Mouse (Mus musculus): ENCODE data around the gene Cend1. TPM values are rescaled to one million over a fixed set of nuclear protein-coding genes. Genes with fewer than 3 reads are reported as not detected.

The Cend1 gene
- polyA plus RNA-seq, 1 experiment, result not detected

DNA sequence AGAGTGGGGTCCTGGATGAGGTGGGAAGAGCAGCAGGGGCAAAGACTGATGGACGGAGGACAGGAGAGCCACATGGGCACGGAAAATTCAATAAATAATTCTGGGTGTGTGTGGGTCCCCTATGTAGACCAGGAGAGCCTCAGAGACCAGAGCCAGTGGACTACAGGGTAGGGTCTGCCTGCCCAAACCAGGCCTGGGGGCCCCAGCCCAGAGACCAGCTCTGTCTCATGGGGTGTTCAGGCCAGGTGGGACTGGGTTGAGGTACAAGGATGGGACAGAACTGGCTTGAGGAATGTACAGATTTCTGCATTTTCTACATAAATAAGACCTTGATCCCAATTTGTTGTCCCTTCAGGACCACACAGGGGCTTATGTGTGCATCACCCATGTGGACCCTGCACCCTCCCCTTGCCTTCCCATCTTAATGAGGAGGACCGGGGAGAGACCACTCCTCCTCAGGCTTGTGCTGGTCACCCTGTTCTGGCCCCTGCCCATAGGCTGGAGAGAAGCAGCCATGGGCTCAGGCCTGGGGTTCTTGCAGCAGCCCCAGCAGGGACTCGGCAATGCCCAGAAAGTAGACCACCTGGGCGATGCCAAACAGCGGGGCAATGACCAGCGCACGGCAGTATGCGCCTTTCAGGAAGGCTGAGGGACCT lies 1.4 kb upstream of the Cend1 start:
- H3K27me3 ChIP-seq (replicated peaks), result peaks cover 5% of the 10 kb centered on the region
- peaks cover 71% of the 10 kb centered on the region for H3K4me1 ChIP-seq
- no peaks in the 10 kb centered on the region for H3K9me3 ChIP-seq
- TF ChIP-seq FLI1 (IDR thresholded peaks at IDR 0.05; ENCODE audit: low read length) (no peak), GATA1 (IDR thresholded peaks at IDR 0.05; ENCODE audit: borderline replicate concordance, low read length) (no peak)
- peaks cover 47% of the 10 kb centered on the region for H3K36me3 ChIP-seq (replicated peaks; ENCODE audit: low read length)
- H3K4me3 ChIP-seq (replicated peaks), result no peak overlapping the region

DNA sequence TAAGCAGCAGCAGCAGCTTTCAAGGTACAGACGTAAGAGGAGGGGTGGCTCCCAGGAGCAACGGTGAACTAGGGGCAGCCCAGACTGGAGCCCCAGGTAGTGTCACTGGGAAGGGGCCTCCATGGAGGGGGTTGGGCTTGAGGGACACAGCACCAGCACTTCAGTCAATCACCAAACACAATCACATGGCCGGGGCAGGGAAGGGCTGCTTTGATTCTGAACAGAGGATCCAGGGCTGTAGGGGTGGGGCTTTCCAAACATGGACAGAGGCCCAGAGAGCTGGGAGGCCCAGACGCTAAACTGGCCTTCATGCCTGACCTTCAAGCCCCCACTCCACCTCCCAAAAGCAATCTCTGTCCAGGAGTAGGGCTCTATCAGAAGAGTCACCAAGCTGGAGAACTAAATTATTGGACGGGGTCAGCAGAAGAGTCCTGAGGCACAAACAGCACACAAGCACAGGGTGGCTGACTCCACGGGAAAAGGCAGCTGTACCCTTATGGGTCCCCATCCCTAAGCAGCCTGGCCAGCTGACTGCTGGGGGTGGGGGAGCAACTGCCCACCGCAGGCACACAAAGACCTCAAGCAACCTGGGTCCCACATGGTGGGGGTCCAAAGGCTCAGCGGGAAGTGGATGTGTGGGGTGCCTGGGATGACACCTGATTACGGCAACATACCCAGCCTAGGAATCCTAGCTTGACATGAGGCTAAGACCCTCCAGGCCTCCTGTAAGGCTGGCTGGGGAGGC lies 721 bp upstream of the Cend1 start:
- peaks cover 67% of the 10 kb centered on the region for H3K4me1 ChIP-seq
- TF ChIP-seq FLI1 (IDR thresholded peaks at IDR 0.05; ENCODE audit: low read length), result no peak
- no peak for TF ChIP-seq GATA1 (IDR thresholded peaks at IDR 0.05; ENCODE audit: borderline replicate concordance, low read length)
- peaks cover 8% of the 10 kb centered on the region for H3K27me3 ChIP-seq (replicated peaks)
- peaks cover 47% of the 10 kb centered on the region for H3K36me3 ChIP-seq (replicated peaks; ENCODE audit: low read length)
- no peak overlapping the region for H3K4me3 ChIP-seq (replicated peaks)
- no peaks in the 10 kb centered on the region for H3K9me3 ChIP-seq

DNA sequence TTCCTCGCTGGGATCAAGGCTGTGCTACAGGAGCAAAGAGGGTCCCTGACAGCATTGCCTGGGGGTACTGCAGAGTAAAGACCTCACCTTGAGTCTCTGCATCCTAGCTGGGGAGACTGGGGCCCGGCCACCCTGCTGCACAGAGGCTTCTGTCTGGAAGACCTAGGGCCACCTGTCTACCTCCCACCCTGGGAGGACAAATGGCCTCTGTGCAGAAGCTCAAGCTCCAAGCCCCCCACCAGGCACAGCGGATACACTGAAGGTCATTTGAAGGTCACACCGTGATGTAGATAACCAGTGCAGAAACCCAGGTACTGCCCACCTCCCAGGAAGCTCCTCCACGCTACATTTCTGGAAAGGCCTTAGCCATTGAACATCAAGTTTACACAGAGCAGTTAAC lies 590 bp downstream of the Cend1 start:
- no peaks in the 10 kb centered on the region for H3K9me3 ChIP-seq
- H3K4me1 ChIP-seq, result peaks cover 54% of the 10 kb centered on the region
- peaks cover 40% of the 10 kb centered on the region for H3K36me3 ChIP-seq (replicated peaks; ENCODE audit: low read length)
- H3K27me3 ChIP-seq (replicated peaks), result peaks cover 11% of the 10 kb centered on the region
- H3K4me3 ChIP-seq (replicated peaks), result no peak overlapping the region
- TF ChIP-seq FLI1 (IDR thresholded peaks at IDR 0.05; ENCODE audit: low read length), result no peak
- no peak for TF ChIP-seq GATA1 (IDR thresholded peaks at IDR 0.05; ENCODE audit: borderline replicate concordance, low read length)

DNA sequence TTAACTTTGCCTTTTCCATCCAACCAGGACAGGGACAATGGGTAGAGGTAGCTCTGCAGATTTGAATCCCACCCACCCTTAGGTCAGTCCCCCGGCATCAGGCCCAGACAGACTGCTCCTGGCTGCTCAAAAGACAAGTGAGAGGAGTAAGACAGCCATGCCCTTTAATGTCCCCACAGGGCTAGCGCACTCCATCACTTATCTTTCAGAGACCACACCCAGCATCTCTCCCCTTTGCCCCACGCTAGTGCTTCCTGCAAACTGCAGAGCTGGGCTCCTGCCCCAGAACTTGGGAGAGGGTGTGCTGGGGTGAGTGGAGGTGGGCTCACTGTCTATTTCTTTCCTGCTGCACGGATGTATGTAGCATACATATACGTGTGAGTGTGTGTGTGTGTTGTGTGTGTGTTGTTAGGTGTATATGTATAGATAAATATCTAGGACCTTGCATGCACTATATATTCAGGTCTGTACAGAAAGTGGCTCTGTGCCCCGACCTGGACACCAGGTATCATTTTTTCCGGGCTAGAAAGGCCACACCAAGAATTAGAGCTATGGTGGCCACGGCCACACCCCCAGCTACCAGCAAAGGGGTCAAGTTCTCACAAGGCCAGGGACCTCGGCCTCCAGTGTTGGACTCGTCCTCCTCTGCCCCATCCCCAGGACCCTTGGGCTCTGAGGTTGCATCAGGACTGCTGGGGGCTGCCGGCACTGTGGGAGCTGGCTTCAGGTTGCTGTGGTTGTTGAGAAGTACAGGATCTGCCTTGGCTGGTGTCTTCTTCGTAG lies 2.2 kb downstream of the Cend1 start:
- no peak overlapping the region for H3K4me3 ChIP-seq (replicated peaks)
- H3K36me3 ChIP-seq (replicated peaks; ENCODE audit: low read length), result peaks cover 24% of the 10 kb centered on the region
- no peak for TF ChIP-seq GATA1 (IDR thresholded peaks at IDR 0.05; ENCODE audit: borderline replicate concordance, low read length)
- no peak for TF ChIP-seq FLI1 (IDR thresholded peaks at IDR 0.05; ENCODE audit: low read length)
- peaks cover 42% of the 10 kb centered on the region for H3K4me1 ChIP-seq
- H3K27me3 ChIP-seq (replicated peaks), result peaks cover 15% of the 10 kb centered on the region
- no peaks in the 10 kb centered on the region for H3K9me3 ChIP-seq

DNA sequence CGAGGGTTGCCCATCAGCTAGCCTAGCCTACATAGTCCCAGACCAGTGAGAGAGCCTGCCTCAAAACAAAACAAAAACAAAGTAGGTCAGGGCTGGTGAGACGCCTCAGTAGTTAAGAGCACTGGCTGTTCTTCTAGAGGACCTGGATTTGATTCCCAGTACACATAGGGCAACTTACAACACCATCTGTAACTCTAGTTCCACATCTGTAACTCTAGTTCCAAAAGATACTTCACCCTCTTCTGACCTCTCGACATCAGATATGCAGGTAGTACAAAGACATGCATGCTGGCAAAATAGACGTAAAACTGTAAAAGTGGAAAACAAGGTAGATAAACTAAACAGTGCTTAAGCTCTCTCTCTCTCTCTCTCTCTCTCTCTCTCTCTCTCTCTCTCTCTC lies 5.5 kb downstream of the Cend1 start:
- Histone ChIP-seq H3K27me3 (replicated peaks) (peaks cover 15% of the 10 kb centered on the region), H3K4me1 (peaks cover 38% of the 10 kb centered on the region), H3K36me3 (replicated peaks; ENCODE audit: low read length) (no peaks in the 10 kb centered on the region), H3K4me3 (replicated peaks) (no peak overlapping the region), H3K9me3 (no peaks in the 10 kb centered on the region)
- TF ChIP-seq GATA1 (IDR thresholded peaks at IDR 0.05; ENCODE audit: borderline replicate concordance, low read length), result no peak
- no peak for TF ChIP-seq FLI1 (IDR thresholded peaks at IDR 0.05; ENCODE audit: low read length)

DNA sequence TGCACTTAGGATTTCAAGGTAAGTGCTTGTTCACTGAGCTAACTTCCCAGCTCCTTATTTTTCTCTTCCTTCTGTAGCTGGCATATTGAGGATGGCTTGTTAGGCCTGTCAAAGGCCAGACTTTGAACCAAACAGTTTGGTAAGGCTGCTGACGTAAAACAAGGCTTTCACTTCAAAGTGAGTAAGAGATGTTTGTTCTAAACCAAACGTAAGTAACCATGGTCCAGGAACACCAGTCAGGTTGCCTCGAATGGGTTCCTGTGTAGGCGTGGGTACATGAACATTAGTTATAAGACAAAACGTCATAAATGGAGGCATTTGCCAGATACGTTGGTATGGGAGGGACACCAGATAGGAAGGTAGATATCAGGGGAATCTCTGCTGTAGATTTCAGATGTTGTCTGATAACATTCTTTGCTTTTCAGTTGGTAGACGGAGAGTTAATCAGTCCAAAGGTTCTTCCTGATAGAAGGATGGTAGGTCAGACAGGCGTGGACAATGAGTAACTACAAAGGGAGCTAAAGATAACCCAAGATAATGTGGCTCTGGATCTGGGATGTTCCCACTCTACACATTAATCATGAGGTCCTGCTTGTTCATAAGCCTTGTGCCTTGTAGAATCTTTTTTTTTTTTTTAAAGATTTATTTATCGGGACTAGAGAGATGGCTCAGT lies 9.1 kb downstream of the Cend1 start:
- peaks cover 7% of the 10 kb centered on the region for H3K27me3 ChIP-seq (replicated peaks)
- H3K4me3 ChIP-seq (replicated peaks), result no peak overlapping the region
- H3K36me3 ChIP-seq (replicated peaks; ENCODE audit: low read length), result no peaks in the 10 kb centered on the region
- TF ChIP-seq FLI1 (IDR thresholded peaks at IDR 0.05; ENCODE audit: low read length) (no peak), GATA1 (IDR thresholded peaks at IDR 0.05; ENCODE audit: borderline replicate concordance, low read length) (no peak)
- peaks cover 25% of the 10 kb centered on the region for H3K4me1 ChIP-seq
- H3K9me3 ChIP-seq, result no peaks in the 10 kb centered on the region

DNA sequence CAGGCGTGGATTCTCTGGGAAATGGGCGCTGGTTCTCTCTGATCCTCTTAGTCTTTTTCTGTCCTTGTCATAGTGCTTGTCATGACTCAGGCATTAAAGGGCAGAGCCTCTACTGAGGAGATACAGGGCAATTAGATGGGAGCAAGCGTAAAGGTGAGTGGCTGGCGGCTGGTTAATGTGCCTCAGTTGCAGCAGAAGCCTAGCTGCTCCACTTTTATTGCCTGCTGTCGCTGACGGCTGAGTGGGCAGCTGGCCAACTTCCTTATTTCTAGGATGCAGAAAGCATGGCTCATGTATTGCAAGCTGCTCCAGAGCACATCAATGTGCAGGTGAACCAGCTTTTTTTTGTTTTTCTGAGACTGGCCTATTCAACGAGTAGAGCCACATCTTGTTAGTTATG lies 10.3 kb downstream of the Cend1 start:
- TF ChIP-seq GATA1 (IDR thresholded peaks at IDR 0.05; ENCODE audit: borderline replicate concordance, low read length) (no peak), FLI1 (IDR thresholded peaks at IDR 0.05; ENCODE audit: low read length) (no peak)
- H3K4me3 ChIP-seq (replicated peaks), result no peak overlapping the region

DNA sequence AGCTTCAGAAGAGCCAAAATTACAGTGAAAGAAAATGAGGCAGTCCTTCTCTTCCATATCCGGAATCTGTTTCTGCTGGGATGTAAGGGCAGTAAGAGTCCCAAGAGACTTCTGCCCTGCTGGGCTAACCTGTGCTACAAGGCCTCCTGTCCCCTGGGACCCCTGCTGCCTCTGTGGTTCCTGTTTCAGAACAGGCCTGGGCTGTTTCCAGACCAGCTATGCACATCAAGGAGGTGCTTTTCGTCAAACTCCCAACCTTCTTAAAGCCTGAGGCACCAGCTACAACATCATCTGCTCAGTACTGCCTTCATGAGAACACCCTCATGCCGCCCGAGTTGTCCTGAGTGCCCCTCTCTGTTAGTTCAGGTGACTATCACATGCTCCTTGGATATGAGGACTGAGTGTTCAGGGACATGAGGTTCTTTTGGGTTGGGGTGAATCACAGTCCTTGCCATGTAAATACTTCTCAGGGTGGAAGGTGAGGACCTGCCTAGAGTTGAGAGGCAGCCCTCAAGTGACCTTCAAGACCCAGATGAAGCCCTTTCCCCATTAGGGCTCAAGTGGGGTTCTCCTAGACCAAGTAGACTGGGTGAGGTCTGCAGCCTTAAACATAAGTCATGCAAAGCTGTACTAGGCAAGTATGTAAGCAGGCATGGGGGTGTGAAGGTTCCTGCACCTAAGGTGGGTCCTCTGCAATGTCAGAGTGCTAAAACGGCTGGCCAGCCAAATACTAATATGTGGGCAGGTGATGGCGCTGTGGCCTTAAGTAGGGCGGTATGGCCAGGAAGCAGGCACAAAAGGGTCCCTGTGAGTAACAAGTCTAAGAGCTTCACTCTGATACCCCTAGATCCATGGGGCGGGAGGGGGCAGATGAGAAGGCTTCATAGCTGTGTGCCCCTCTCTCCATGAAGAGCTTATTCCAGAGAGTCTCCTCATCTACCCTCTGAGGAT lies 11.3 kb downstream of the Cend1 start:
- TF ChIP-seq FLI1 (IDR thresholded peaks at IDR 0.05; ENCODE audit: low read length) (no peak), GATA1 (IDR thresholded peaks at IDR 0.05; ENCODE audit: borderline replicate concordance, low read length) (no peak)
- Histone ChIP-seq H3K36me3 (replicated peaks; ENCODE audit: low read length) (no peaks in the 10 kb centered on the region), H3K9me3 (no peaks in the 10 kb centered on the region), H3K4me3 (replicated peaks) (no peak overlapping the region), H3K27me3 (replicated peaks) (no peaks in the 10 kb centered on the region), H3K4me1 (peaks cover 33% of the 10 kb centered on the region)

More for the DNA sequence above, 10.3 kb downstream of the Cend1 start:
- Histone ChIP-seq H3K27me3 (replicated peaks) (peaks cover 4% of the 10 kb centered on the region), H3K9me3 (no peaks in the 10 kb centered on the region), H3K4me1 (peaks cover 33% of the 10 kb centered on the region), H3K36me3 (replicated peaks; ENCODE audit: low read length) (no peaks in the 10 kb centered on the region)

Measured in megakaryocyte, embryonic 14.5 days (primary cell).